Mouse (Mus musculus) cerebellum, postnatal 36 days (tissue): ENCODE measurements around the gene Nms.

Experiments
- DNase-seq, 2 experiments: peaks; one replicate each; pipeline ENCODE4 v3.0.0; 2021 to 2022; ENCODE audit warnings: mixed read lengths in 2 of 2

The Nms gene

GRCm38 (mm10) chr1:38938849-38939248, at the start of gene Nms:
Gene Nms (plus strand): TSS chr1:38939149.
- DNase-seq: no peak

GRCm38 (mm10) chr1:38891444-38891843, 47.5 kb upstream of the Nms start:
- no peak for DNase-seq

DNA sequence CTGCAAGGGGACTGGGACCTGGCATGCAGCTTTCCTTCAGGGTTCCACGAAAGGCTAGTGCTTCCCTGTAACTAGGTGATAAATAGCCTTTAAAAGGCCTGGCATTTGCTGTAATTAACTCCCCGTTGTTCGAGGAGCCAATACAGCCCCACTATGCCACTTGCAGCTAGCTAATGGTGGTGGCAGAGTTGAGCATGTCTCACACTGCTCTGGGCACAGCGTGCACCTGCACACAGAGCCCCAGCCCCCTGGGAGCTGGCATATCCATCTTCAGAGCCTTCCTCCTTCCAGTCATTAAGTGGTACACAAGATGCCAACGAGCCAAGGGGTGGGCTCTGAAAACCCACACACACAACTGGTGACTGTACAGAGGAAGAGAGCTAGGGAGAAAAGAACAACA, 45.9 kb upstream of the Nms start:
- no peak for DNase-seq

DNA sequence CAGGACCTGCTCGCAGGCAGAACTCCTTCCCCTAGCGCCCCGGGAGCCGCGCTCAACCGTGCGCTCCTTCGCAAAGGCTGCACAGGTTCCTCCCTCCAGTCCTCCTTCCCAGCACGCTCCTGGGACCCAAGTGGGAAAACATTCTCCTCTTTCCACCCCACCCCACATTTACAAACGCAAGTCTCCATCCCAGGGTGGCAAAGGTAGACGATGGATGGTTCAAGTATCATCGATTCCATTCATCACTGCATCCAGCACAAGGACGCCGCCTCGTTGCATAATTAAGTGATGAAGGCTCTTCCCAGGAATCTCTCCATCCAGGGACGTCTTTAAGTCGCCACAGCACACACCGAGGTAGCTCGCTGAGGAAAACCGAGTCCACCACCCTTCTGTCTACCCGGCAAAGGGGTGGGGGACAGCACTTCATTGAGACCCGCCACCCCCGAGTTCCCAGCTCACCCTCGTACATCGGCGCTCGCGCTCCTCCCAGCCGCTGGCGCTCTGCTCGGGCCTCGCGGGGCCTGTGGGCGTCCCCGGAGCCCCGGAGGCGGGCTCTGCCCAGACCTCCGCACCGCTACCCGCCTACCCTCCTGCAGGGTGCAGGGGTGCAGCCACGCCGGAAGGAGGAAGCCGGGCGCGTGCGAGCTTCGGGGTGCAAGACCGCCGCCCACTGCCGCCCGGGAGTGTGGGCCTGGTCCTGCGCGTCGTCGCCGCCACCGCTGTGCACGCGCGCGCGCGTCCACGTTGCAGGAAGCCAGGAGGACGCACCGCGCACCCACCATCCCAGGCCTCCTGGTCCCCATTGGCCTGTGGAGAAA, 41.3 kb upstream of the Nms start, which contains the start of gene Chst10:
Gene Chst10, minus strand, starts transcription at position 731 of the 818 bp plus-strand sequence.
- DNase-seq: peak; percentile 86

DNA sequence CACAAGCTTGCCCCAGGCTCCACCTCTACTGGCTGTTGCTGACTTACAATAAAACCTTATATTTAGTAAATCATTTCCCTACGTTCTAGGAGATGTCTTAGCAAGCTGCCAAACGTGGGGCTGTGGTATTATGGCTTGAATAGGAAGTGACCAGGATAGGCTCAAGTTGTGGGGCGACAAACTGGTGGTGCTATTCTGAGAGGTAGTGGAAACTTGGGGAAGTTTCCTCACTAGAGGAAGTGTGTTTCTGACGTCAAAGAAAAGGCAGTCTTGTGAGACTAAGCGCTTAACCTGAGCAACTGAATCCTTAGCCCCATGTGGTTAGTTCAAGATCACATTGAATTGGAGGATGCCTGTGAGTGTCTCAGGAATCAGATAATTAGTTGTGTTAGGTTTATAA, 36.4 kb upstream of the Nms start:
- DNase-seq: no peak

GRCm38 (mm10) chr1:38903985-38904384, 35.0 kb upstream of the Nms start:
- DNase-seq: no peak

DNA sequence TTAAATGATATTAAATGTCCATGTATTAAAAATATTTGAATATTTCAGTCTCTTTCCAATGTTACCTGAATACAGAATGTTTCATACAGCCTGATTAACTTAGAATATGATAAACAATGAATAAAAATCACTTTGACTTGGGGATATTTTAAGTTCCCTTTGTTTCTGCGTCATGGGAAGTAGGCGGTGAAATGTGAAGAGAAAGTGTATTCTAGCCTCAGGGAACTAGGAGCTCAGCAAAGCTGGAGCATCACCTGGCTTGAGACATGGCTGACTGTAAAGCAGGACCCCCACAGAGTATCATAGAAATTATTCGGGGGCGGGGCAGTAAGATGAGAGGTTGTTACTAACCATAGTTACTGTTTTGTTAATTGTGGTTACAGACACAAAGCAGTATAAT, 10.0 kb upstream of the Nms start:
- DNase-seq: no peak

GRCm38 (mm10) chr1:38929468-38929867, 9.5 kb upstream of the Nms start:
- no peak for DNase-seq

DNA sequence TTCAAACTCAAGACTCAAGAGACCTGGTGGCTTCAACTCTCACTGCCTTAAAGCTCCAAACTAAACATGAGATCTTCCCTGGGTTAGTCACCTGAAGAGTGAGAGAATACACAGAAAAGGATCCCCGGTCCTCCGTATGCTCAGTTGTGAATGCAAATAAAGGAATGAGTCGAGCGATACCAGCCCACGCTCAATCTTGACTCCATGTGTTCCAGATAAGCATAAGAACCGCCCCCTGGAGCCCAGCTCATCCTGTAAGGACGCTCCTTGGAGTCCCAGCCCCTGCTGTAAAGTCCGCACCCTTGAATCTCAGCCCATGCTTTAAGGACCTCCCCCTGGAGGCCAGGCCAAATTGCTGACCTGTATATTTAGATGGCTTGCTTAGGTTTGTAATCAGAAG, 8.2 kb upstream of the Nms start:
- DNase-seq: no peak

DNA sequence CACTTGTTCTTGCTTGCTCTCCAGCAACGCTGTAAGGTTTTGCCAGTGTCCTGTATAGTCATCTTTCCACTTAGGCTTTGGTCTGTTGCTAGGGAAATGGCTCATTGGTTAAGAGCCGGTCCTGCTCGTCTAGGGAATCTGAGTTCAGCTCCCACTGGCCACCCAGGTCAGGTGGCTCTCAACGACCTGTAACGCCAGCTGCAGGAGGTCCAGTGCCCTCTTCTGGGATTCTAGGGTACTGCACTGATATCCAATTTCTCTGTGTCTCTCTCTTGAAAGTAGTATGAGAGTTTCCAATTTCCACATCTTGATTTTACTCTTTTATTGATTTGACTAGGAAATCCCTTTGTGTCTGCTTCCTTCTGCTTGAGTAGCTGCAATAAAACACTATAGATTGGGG, 4.3 kb upstream of the Nms start:
- DNase-seq: peak; percentile 40 to 52

DNA sequence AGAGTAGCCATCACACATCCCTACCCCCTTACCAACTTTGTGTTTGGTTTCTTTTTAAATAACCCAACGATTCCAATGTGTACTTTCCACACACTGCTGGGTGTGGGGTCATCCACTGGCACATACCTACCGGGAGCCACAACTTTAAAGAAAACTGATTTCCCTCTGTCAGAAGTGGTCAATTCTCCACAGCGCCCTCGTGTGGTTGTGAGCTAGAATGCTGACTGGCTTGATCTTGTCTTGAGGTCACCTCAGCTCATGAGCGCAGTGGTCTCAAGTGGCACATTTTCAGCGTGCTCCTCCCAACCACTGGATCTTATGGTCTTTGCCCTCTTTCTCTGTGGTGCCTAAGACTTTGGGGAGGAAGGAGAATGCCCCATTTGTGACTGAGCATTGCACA, 2.2 kb upstream of the Nms start:
- peak; percentile 52 to 56 for DNase-seq

GRCm38 (mm10) chr1:38939608-38940007, 659 bp downstream of the Nms start:
- no peak for DNase-seq

DNA sequence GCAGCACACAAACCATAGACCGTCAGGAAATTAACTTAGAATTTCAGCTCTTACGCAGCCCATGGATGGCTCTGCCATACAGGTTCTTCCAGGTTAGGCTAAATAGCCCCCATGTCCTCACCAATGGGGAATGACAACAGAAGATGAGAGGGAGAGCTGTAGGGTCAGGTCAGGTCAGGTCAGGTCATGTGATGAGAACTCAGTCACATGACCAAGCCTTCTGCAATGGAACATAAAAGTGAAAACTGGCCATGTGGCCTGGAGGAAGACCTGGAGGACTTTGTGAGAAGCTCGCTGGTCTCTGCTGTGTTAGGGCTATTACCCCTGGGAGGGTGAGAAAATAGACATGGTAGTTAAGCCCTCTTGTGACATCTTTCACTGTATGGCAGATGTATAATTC, 17.5 kb downstream of the Nms start:
- no peak for DNase-seq

- DNase-seq: no peak
Observed at GRCm38 (mm10) chr1:38969116-38969515, 30.2 kb downstream of the Nms start.

- no peak for DNase-seq
Observed at GRCm38 (mm10) chr1:38971712-38972111, 32.8 kb downstream of the Nms start.

- DNase-seq: no peak
Observed at GRCm38 (mm10) chr1:38972986-38973592, 34.1 kb downstream of the Nms start.

- no peak for DNase-seq
Observed at GRCm38 (mm10) chr1:38979953-38980352, 41.0 kb downstream of the Nms start.

GRCm38 (mm10) chr1:38983870-38984269, 44.9 kb downstream of the Nms start:
- no peak for DNase-seq

- DNase-seq: no peak
Observed at GRCm38 (mm10) chr1:38985308-38985707, 46.4 kb downstream of the Nms start, which contains the start of gene Pdcl3. Gene Pdcl3 (plus strand): TSS chr1:38985608.

GRCm38 (mm10) chr1:38987080-38987864, 48.3 kb downstream of the Nms start:
- DNase-seq: peak; percentile 96

DNA sequence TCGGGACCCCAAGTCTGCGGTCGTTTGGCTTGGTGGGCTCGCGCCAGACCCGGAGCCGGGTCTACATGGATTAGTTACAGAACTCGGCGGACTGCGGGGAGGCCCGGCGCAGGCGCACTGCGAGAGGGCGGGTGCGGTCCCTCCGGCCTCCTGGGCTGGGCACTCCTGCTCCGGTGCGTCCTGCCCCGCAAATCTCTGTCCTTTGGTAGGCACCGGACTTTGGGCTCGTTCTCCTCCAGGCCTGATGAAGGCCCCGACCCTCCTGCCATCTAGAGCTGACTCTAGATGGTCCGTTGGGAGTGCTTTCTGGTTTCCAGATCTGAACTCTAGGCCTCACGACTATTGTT, 48.9 kb downstream of the Nms start:
- DNase-seq: no peak

DNA sequence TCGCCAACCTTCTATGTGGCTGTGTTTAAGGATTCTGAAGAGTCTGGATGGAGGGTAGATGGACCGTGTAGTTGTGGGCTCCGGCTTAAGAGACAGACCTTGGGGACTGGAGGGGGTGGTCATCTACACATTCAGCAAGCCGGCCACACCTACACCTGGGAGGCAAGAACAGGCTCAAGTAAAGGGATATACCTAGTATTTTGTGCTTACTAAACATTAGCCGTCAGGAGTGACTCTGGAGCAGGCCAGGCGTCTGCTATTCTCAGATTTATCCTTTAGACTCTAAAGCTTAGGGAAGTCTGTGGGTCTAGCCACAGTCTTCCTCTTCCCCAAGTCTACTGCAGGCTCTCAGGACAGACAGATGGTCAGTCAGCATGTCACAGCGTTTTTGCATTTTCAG, 49.4 kb downstream of the Nms start:
- no peak for DNase-seq

GRCm38 (mm10) chr1:38992365-38992764, 53.4 kb downstream of the Nms start:
- peak; percentile 47 to 48 for DNase-seq
